Mouse (Mus musculus) ES-Bruce4 (cell line): ENCODE data around the gene Tekt5. TPM values are rescaled to one million over a fixed set of nuclear protein-coding genes. Genes with fewer than 3 reads are reported as not detected.

ENCODE experiments used
- H3K27ac ChIP-seq: 2 replicates; pipeline ENCODE4 v1.5.1; 2012; ENCODE audit warnings: low read length, inconsistent platforms; ENCODE audit not compliant: insufficient read depth
- H3K27me3 ChIP-seq: 2 replicates; pipeline ENCODE4 v1.6.1; 2012; ENCODE audit warnings: mild to moderate bottlenecking, low read length, inconsistent platforms; ENCODE audit not compliant: control insufficient read depth, poor library complexity, insufficient read depth, severe bottlenecking
- H3K36me3 ChIP-seq: 2 replicates; pipeline ENCODE4 v1.6.1; 2012; ENCODE audit warnings: inconsistent platforms, mild to moderate bottlenecking, low read length, moderate library complexity; ENCODE audit not compliant: control insufficient read depth, poor library complexity, insufficient read depth, severe bottlenecking
- H3K4me1 ChIP-seq: one replicate; pipeline ENCODE4 v1.8.1; 2011; ENCODE audit warnings: low read length; ENCODE audit not compliant: control insufficient read depth, insufficient read depth
- H3K4me3 ChIP-seq: 2 replicates; pipeline ENCODE4 v1.5.1; 2011; ENCODE audit warnings: low read depth, mild to moderate bottlenecking, low read length
- H3K9ac ChIP-seq: 2 replicates; pipeline ENCODE4 v1.6.1; 2012; ENCODE audit warnings: low read depth, mild to moderate bottlenecking, inconsistent platforms; ENCODE audit not compliant: poor library complexity, severe bottlenecking
- H3K9me3 ChIP-seq: replicated peaks from 2 replicates; pipeline ENCODE4 v1.6.1; 2012; ENCODE audit warnings: mild to moderate bottlenecking, low read length, inconsistent platforms; ENCODE audit not compliant: control insufficient read depth, poor library complexity, insufficient read depth, severe bottlenecking
- CTCF ChIP-seq: IDR thresholded peaks from one replicate; pipeline ENCODE4 v1.8.1; 2011; ENCODE audit warnings: low read depth, low read length
- EP300 ChIP-seq: IDR thresholded peaks from 2 replicates; pipeline ENCODE4 v1.6.1; 2011; ENCODE audit warnings: low read depth, low read length; ENCODE audit not compliant: insufficient read depth
- POLR2A ChIP-seq: IDR thresholded peaks from one replicate; pipeline ENCODE4 v1.8.1; 2011; ENCODE audit warnings: low read length; ENCODE audit not compliant: insufficient read depth
- polyA plus RNA-seq: library from polyadenylated mRNA; stranded (reverse); fragments of >200 nt; gene quantifications from 2 replicates; pipeline ENCODE4 v1.2.4, GENCODE M21; 2011; ENCODE audit warnings: low read depth; ENCODE audit not compliant: missing spikeins, insufficient read depth, insufficient read length

Gene Tekt5
- polyA plus RNA-seq, 1 experiment: 0.55 TPM

DNA sequence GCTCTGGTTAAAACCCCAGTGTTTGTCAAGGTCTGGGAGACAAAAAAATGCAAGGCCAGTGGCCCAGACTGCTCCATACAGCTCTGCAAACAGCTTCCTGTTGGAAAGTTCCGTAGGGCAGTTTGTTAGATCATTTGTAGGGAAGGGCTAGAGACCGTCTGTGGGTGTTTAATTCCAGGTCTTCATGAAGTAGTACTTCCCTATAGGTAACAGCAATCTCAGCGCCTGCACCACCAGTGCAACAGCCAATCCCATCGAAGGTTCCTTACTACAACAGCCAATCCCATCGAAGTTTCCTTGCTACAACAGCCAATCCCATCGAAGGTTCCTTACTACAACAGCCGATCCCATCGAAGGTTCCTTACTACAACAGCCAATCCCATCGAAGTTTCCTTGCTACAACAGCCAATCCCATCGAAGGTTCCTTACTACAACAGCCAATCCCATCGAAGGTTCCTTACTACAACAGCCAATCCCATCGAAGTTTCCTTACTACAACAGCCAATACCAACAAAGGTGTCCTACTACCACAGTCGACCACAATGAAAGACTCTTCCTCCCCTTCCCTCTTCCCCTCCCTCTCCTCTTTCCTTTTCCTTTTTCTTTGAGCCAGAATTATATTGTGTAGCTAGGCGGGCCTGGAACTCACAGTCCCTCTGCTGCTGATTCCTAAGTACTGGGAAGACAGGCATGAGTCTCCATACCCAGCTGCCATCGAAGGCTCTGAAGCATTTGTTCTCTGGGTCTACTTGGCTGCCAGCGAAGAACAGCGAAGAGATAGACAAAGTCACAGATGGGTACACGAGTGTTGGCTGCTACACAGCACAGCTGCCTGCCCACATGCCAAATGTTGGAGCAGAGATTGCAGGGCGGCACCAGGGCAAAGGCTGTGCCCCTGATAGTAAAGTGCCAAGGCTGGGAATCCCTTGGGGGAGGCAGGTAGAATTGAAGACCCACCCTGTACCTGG lies 58.6 kb downstream of the Tekt5 start:
- H3K36me3 ChIP-seq: no peaks in the 10 kb centered on the region
- TF ChIP-seq CTCF: no peak
- no peak for TF ChIP-seq EP300
- no peak for TF ChIP-seq POLR2A
- no peak overlapping the region for H3K27ac ChIP-seq
- H3K27me3 ChIP-seq: no peaks in the 10 kb centered on the region
- no peak overlapping the region for H3K9ac ChIP-seq
- no peak overlapping the region for H3K4me3 ChIP-seq
- H3K4me1 ChIP-seq: no peaks in the 10 kb centered on the region
- H3K9me3 ChIP-seq: no peaks in the 10 kb centered on the region

DNA sequence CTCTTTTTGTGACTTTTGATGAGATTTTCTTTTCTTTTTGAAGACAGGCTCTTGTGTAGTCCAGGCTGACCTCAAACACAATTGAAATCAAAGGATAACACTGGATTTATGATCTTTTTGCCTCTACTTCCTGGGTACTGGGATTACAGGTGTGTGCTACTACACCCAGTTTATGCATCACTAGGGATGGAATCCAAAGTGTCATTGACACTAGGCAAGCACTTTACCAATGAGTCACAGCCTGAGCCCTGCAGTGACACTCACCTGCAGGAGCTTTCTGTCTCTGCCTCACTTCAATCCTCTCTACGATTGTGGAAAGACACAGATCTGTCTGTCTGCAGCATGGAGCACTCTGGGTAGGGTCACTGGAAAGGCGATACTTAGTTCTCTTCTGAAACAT lies 59.3 kb downstream of the Tekt5 start:
- H3K27me3 ChIP-seq: no peaks in the 10 kb centered on the region
- H3K4me3 ChIP-seq: no peak overlapping the region
- no peak overlapping the region for H3K27ac ChIP-seq
- H3K36me3 ChIP-seq: no peaks in the 10 kb centered on the region
- H3K4me1 ChIP-seq: no peaks in the 10 kb centered on the region
- no peaks in the 10 kb centered on the region for H3K9me3 ChIP-seq
- TF ChIP-seq POLR2A (no peak), EP300 (no peak), CTCF (no peak)
- no peak overlapping the region for H3K9ac ChIP-seq

GRCm38 (mm10) chr16:10332732-10333131 lies 62.6 kb downstream of the Tekt5 start:
- Histone ChIP-seq H3K4me1 (no peaks in the 10 kb centered on the region), H3K9me3 (no peaks in the 10 kb centered on the region), H3K4me3 (no peak overlapping the region), H3K36me3 (no peaks in the 10 kb centered on the region), H3K27me3 (no peaks in the 10 kb centered on the region), H3K9ac (no peak overlapping the region), H3K27ac (no peak overlapping the region)
- TF ChIP-seq POLR2A: no peak
- TF ChIP-seq EP300: no peak
- no peak for TF ChIP-seq CTCF

DNA sequence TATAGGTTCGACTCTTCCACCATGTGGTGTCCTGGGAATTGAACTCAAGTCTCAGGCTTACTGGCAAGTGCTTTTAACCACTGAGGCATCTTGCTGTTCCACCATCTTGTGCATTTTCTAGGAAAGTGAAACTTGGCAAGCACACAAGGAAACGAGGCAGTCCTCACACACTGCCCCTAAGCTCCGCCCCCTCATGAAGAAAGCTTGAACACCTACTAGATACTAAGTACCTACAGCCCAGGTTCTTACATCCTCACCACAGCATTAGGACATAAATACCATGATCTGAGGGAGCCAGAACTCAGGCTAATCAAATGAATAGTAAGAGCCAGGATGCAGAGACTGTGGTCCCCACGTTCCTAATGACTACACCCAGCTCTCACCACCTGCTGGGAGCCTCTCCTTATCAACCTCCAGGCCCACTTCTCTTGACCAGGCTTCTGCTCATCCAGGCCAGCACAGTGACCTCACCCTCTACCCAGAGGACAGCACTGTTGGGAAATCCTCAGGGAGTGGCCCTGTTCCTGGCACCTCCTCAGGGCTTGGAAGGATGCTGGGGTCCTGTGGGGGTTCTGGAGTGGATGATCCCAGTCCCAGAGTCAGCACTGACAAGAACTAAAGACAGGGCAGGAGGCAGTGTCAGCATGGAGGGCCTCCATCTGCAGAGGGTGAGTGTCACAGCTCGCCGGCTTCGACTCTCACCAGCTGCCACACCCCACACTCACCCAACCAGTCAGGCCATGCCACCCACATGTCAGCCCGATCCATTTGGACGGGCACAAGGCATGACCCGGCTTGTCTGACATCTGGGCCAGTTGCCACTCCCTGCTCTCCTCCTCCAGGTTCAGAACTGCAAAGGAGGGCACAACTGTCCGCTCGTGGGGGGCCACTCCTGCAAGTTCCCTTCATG lies 64.4 kb downstream of the Tekt5 start:
- Histone ChIP-seq H3K9ac (no peak overlapping the region), H3K27ac (no peak overlapping the region), H3K4me3 (no peak overlapping the region), H3K27me3 (no peaks in the 10 kb centered on the region), H3K36me3 (no peaks in the 10 kb centered on the region), H3K9me3 (no peaks in the 10 kb centered on the region), H3K4me1 (no peaks in the 10 kb centered on the region)
- TF ChIP-seq EP300: no peak

DNA sequence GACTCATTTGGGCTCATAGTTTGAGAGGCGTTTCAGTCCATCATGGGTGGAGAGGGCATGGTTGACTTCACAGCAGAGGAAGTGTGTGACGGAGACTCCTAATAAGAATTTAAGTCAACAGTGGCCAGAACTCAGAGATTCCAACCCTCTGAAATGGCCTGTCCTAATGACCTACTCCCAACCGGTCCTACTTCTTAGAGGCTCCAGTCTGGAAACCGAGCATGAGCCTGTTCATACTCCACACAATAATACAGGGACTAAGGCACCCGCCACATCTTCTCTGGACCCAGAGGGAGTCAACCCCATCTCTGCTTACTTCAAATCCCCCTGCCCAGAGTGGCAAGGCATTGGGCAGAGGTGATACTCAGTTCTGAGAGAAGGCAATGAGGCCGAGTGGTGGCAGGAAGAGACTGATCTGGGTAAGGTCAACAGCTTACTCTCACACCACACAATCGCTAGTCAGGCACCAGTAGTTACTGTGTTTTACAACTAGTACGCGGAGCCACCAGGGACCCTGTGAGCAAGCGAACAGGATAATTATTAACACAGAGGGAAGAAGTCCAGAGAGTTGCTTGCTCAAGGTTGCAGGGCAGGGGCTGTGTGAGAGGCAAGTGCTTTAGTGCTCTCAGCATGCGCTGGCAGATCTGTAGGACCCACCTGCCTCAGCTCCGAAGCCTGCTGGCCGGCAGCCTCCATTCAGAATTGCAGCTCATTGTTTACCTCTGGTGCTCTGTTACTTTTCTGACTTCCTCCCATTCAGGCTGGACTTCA lies 67.5 kb downstream of the Tekt5 start:
- Histone ChIP-seq H3K36me3 (no peaks in the 10 kb centered on the region), H3K27me3 (no peaks in the 10 kb centered on the region), H3K9me3 (no peaks in the 10 kb centered on the region), H3K9ac (no peak overlapping the region), H3K4me3 (no peak overlapping the region), H3K27ac (no peak overlapping the region), H3K4me1 (no peaks in the 10 kb centered on the region)
- TF ChIP-seq POLR2A (no peak), CTCF (no peak), EP300 (no peak)
